Mouse (Mus musculus): ENCODE measurements around the gene Kctd17. TPM values are rescaled to one million over a fixed set of nuclear protein-coding genes. Genes with fewer than 3 reads are reported as not detected.

Kctd17 gene
- polyA plus RNA-seq, 1 experiment from 2014 or later = 152 TPM

DNA sequence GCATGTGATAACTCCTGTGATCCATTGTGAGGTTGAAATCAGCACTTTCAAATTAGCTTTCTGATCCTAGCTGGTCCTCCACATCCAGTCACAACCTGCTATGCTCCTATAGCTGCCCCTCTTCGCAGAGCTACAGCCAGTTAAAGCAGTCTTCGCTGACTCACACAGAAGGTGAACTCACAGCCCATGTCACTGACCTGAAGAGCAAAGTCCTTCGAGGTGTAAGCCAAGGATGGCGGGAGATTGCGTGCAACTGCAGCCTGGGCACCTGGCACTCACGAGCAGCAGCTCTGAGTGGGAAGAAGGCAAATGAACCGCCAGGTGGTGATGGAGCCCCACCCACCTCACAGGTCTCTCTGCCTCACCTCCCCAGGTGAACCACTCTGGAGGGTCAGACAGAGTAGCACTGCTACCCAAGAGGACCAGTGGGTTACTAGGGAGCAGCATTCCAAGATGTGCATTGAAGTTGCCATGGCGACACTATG lies 32.8 kb upstream of the Kctd17 start, which contains the start of gene Tex33:
Gene Tex33 (minus strand): TSS at position 435 of the 485 bp plus-strand sequence.
- Histone ChIP-seq H3K4me2 (ENCODE audit: low read length) (no peak within 1 kb of the TSS), H3K27me3 (ENCODE audit: control insufficient read depth, insufficient read depth, low read depth, low read length) (no peaks in the 10 kb centered on the region), H3K9me3 (replicated peaks; ENCODE audit: control insufficient read depth, low read length, poor library complexity, severe bottlenecking) (no peaks in the 10 kb centered on the region), H3K9ac (ENCODE audit: low read depth, low read length) (no peak within 1 kb of the TSS), H3K36me3 (ENCODE audit: control insufficient read depth, insufficient read depth, low read length) (no peaks in the 10 kb centered on the region), H3K27ac (ENCODE audit: low read length) (no peak within 1 kb of the TSS), H3K4me1 (ENCODE audit: control insufficient read depth, insufficient read depth, low read length) (no peaks in the 10 kb centered on the region), H3K4me3 (ENCODE audit: low read depth, low read length) (no peak within 1 kb of the TSS)
- no peak for ATAC-seq
- 88% methylated on average over 8 of the region's 8 CpGs for WGBS

DNA sequence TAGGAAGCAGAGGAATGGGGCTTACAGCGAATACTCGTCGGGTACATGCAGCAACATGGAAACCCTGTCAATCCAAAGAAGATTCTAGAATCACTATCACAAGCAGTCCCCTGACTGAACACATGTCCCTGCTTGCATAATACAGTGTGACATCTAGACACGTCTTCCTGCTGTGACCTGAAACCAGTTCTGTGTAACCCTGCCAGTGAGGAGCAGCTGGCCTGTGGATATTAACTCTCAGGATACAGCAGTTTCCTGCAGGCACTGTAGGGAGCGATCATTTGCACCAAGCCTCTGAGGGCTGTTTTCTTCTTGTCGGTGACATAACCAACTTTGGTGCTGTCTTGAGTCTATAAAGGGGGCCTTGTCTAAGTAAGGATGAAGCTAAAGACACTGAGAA lies 27.0 kb upstream of the Kctd17 start:
- Histone ChIP-seq H3K27me3 (ENCODE audit: control insufficient read depth, insufficient read depth, low read depth, low read length) (no peaks in the 10 kb centered on the region), H3K9ac (ENCODE audit: low read depth, low read length) (no peak overlapping the region), H3K9me3 (replicated peaks; ENCODE audit: control insufficient read depth, low read length, poor library complexity, severe bottlenecking) (no peaks in the 10 kb centered on the region), H3K27ac (ENCODE audit: low read length) (no peak overlapping the region), H3K4me1 (ENCODE audit: control insufficient read depth, insufficient read depth, low read length) (peaks cover 3% of the 10 kb centered on the region; the same call in 1 of the 2 replicates), H3K4me2 (ENCODE audit: low read length) (no peak overlapping the region), H3K4me3 (ENCODE audit: low read depth, low read length) (no peak overlapping the region), H3K36me3 (ENCODE audit: control insufficient read depth, insufficient read depth, low read length) (no peaks in the 10 kb centered on the region)
- no peak for ATAC-seq
- WGBS = 71% methylated on average over 6 of the region's 6 CpGs

DNA sequence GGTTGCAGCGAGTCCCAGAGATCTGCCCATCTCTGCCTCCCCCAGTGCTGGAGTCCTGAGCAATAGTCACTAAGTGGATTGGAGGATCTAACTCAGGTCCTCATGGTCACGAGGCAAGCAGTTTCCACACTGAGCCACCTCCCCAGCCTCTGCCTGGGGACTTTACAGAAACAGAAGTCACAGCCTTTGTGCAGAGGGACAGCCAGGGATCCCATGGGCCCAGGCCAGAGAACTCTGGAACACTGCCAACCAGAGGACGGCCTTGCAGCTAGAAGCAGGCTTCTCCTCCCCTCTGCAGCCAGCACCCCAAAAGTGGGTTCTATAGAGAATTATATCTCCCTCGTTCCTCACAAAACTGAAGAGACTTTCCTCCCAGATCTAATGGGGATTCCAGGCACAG lies 26.4 kb upstream of the Kctd17 start:
- no peak overlapping the region for H3K4me3 ChIP-seq (ENCODE audit: low read depth, low read length)
- ATAC-seq = no peak
- no peak overlapping the region for H3K4me2 ChIP-seq (ENCODE audit: low read length)
- 58% methylated on average over 4 of the region's 4 CpGs for WGBS
- H3K9me3 ChIP-seq (replicated peaks; ENCODE audit: control insufficient read depth, low read length, poor library complexity, severe bottlenecking) = no peaks in the 10 kb centered on the region
- H3K36me3 ChIP-seq (ENCODE audit: control insufficient read depth, insufficient read depth, low read length) = no peaks in the 10 kb centered on the region
- H3K4me1 ChIP-seq (ENCODE audit: control insufficient read depth, insufficient read depth, low read length) = peaks cover 4% of the 10 kb centered on the region
- no peak overlapping the region for H3K27ac ChIP-seq (ENCODE audit: low read length)
- no peak overlapping the region for H3K9ac ChIP-seq (ENCODE audit: low read depth, low read length)
- no peaks in the 10 kb centered on the region for H3K27me3 ChIP-seq (ENCODE audit: control insufficient read depth, insufficient read depth, low read depth, low read length)

DNA sequence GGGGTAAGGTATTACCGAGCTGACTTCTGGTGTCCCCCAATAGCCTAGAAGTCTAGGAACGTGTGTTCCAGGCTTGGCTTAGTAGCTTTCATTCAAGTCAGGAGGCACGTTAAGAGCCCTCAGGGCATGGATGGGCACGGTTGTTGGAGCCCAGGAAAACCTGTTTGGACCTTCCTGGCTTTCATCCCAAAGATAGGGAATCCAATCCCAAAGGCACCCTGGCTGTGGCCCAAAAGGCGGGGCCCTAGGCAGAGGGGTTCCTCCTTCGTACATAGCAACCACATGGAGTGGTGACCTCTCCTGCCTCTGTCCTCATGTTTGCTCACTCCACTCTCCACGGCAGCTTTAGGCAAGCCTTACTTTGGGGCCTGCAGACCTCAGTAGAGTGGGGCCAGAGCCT lies 25.9 kb upstream of the Kctd17 start:
- WGBS = 76% methylated on average over 7 of the region's 7 CpGs
- ATAC-seq = no peak
- no peaks in the 10 kb centered on the region for H3K36me3 ChIP-seq (ENCODE audit: control insufficient read depth, insufficient read depth, low read length)
- H3K9me3 ChIP-seq (replicated peaks; ENCODE audit: control insufficient read depth, low read length, poor library complexity, severe bottlenecking) = no peaks in the 10 kb centered on the region
- no peaks in the 10 kb centered on the region for H3K27me3 ChIP-seq (ENCODE audit: control insufficient read depth, insufficient read depth, low read depth, low read length)
- no peak overlapping the region for H3K9ac ChIP-seq (ENCODE audit: low read depth, low read length)
- no peak overlapping the region for H3K4me2 ChIP-seq (ENCODE audit: low read length)
- H3K27ac ChIP-seq (ENCODE audit: low read length) = no peak overlapping the region
- no peak overlapping the region for H3K4me3 ChIP-seq (ENCODE audit: low read depth, low read length)
- H3K4me1 ChIP-seq (ENCODE audit: control insufficient read depth, insufficient read depth, low read length) = peaks cover 9% of the 10 kb centered on the region

DNA sequence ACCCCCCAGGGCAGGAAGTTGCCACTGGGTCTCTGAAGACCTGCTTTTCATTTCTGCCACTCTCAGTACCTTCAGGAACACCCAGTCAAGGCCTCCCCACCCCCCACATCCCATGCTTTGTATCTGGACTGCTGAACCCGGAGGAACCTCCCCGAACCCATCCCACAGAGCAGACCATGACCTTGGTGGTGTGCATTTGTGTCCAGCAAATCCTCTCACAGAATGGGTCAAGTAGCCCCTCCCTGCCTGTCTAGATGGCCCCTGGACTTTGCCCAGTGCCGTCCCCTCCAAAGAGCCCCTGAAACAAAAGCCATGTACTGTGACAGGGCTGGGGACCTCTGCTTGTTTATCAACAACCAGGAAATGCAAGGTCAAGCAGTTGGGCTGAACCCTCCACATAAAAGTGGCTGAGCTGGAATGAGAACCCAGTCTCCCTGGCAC lies 25.0 kb upstream of the Kctd17 start:
- H3K9me3 ChIP-seq (replicated peaks; ENCODE audit: control insufficient read depth, low read length, poor library complexity, severe bottlenecking) = no peaks in the 10 kb centered on the region
- peaks cover 13% of the 10 kb centered on the region for H3K4me1 ChIP-seq (ENCODE audit: control insufficient read depth, insufficient read depth, low read length)
- ATAC-seq = no peak
- H3K27me3 ChIP-seq (ENCODE audit: control insufficient read depth, insufficient read depth, low read depth, low read length) = peaks cover 2% of the 10 kb centered on the region; the same call in 1 of the 2 replicates
- WGBS = 58% methylated on average over 3 of the region's 3 CpGs
- no peak overlapping the region for H3K4me3 ChIP-seq (ENCODE audit: low read depth, low read length)
- H3K36me3 ChIP-seq (ENCODE audit: control insufficient read depth, insufficient read depth, low read length) = no peaks in the 10 kb centered on the region
- no peak overlapping the region for H3K9ac ChIP-seq (ENCODE audit: low read depth, low read length)
- H3K4me2 ChIP-seq (ENCODE audit: low read length) = no peak overlapping the region
- H3K27ac ChIP-seq (ENCODE audit: low read length) = no peak overlapping the region; the same call in 1 of the 2 replicates

DNA sequence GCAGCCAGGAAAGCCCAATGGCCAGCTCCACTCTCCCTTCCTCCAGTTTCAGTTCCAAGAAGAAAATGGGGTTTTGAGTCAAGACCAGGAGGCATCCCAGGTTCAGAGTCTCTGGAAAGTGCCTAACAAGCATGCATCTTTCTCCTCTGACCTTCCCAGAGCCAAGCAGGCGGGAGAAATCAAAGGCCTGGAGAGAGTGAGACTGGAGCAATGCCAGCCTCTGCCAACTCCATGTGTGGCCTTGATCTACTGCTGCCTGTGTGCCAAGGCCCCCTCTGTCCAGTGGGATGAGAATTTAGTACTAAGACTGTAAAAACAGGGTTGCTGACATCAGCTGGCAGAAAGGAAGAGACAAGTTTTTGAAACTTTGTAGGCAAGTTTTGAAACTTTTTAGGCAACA lies 24.5 kb upstream of the Kctd17 start:
- Histone ChIP-seq H3K36me3 (ENCODE audit: control insufficient read depth, insufficient read depth, low read length) (no peaks in the 10 kb centered on the region), H3K4me2 (ENCODE audit: low read length) (no peak overlapping the region), H3K4me1 (ENCODE audit: control insufficient read depth, insufficient read depth, low read length) (peaks cover 13% of the 10 kb centered on the region), H3K4me3 (ENCODE audit: low read depth, low read length) (no peak overlapping the region), H3K27ac (ENCODE audit: low read length) (no peak overlapping the region; the same call in 1 of the 2 replicates), H3K27me3 (ENCODE audit: control insufficient read depth, insufficient read depth, low read depth, low read length) (peaks cover 8% of the 10 kb centered on the region), H3K9me3 (replicated peaks; ENCODE audit: control insufficient read depth, low read length, poor library complexity, severe bottlenecking) (no peaks in the 10 kb centered on the region), H3K9ac (ENCODE audit: low read depth, low read length) (no peak overlapping the region)
- WGBS = 53% methylated on average over 1 of the region's 1 CpGs
- ATAC-seq = no peak

DNA sequence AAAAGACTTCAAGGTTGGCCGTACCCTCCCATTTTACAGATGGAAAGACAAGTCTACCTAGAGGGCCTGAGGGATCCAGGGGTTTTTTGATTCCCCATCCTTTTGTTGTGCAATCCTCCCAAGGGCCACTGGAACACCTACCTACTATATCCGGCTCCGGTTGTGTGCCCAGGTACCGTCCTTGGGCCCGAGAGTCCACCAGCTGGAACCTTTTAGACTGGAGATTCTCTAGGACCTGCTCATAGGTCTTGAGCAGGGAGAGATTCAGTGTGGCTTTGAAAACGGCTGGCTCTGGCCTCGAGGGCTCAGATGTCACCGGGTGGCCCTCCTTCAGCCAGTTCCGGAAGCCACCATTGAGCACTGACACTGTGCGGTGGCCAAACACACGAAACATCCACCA lies 23.3 kb upstream of the Kctd17 start:
- Histone ChIP-seq H3K27me3 (ENCODE audit: control insufficient read depth, insufficient read depth, low read depth, low read length) (peaks cover 19% of the 10 kb centered on the region), H3K36me3 (ENCODE audit: control insufficient read depth, insufficient read depth, low read length) (no peaks in the 10 kb centered on the region), H3K9me3 (replicated peaks; ENCODE audit: control insufficient read depth, low read length, poor library complexity, severe bottlenecking) (no peaks in the 10 kb centered on the region), H3K4me1 (ENCODE audit: control insufficient read depth, insufficient read depth, low read length) (peaks cover 20% of the 10 kb centered on the region), H3K4me3 (ENCODE audit: low read depth, low read length) (peak overlapping the region; percentile 61), H3K9ac (ENCODE audit: low read depth, low read length) (peak overlapping the region; percentile 82), H3K4me2 (ENCODE audit: low read length) (peak overlapping the region; percentile 97), H3K27ac (ENCODE audit: low read length) (no peak overlapping the region)
- WGBS = 56% methylated on average over 11 of the region's 11 CpGs
- ATAC-seq = no peak

DNA sequence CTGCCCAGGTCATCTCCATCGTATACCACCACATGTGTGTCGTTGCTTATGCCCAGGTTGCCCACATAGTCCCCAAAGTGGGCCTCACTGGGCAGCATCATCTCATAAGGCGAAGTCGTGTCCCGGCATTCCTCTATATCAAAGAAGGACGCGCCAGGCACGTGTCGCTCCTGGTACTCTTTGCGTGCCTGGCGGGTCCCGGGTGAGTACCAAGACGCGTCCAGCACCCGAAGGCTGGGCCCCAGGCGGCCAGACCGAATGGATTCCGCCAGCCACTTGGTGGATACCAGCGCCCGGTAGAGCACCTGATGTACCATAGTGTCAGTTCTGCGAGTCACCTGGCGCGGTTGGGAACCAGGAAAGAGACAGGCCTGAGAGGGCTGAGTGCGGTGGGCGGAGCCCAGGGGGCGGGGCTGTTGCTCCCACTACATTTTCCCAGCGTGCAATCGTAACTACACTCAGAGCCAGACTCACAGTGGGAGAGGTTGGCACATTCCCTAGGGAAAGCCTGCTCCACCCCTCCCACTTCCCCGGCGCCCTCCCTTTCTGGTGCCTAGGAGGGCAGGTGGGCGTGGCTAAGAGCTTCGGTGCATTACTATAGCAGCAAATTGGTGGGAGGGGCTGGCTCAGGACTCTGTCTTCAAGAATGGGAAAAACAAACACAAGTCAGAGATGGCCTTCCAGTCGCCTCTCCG lies 22.7 kb upstream of the Kctd17 start, which contains the start of gene Tst:
Gene Tst (minus strand): TSS at position 391 of the 695 bp plus-strand sequence.
- ATAC-seq = peak; percentile 66
- WGBS = 3% methylated on average over 33 of the region's 34 CpGs
- peaks cover 21% of the 10 kb centered on the region for H3K4me1 ChIP-seq (ENCODE audit: control insufficient read depth, insufficient read depth, low read length)

DNA sequence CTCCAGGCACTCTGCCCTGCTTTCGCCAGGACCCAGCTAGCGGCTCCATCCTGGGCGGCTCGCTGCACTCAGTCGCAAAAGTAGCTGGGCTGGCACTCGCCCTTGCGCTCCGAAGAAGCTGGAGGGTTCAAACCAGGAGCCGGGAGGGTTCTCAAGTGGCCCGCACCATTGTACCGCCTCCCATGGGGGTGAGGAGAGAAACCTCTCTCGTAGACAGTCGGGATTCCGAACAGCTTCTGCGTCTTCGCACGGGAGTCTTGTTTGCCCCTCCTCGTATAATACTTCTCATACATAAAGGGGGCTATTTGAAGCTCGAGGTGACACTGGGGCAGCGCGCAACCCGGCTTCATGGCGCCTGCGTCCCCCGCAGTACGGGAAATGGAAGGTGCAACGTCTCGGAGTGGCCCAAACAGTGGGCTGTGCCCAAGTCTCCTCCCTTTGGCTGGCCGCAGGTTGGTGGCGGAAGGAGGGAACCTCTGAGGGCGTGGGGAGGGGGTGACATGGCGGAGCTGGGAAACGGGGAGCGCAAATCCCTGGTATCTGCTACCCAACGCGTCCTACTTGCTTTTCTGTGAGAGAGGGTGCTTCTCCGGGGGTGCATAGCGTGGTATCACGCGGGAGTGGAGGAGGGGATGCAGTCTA lies 21.9 kb upstream of the Kctd17 start, which contains the start of gene Mpst:
Gene Mpst (plus strand): TSS at position 124 of the 642 bp plus-strand sequence.
- H3K27me3 ChIP-seq (ENCODE audit: control insufficient read depth, insufficient read depth, low read depth, low read length) = peaks cover 31% of the 10 kb centered on the region
- peak within 1 kb of the TSS; percentile 61 for H3K4me3 ChIP-seq (ENCODE audit: low read depth, low read length)
- H3K9me3 ChIP-seq (replicated peaks; ENCODE audit: control insufficient read depth, low read length, poor library complexity, severe bottlenecking) = no peaks in the 10 kb centered on the region
- peak within 1 kb of the TSS; percentile 84 for H3K27ac ChIP-seq (ENCODE audit: low read length)
- peak within 1 kb of the TSS; percentile 82 for H3K9ac ChIP-seq (ENCODE audit: low read depth, low read length)
- ATAC-seq = peak; percentile 90
- H3K4me2 ChIP-seq (ENCODE audit: low read length) = peak within 1 kb of the TSS; percentile 97
- peaks cover 21% of the 10 kb centered on the region for H3K4me1 ChIP-seq (ENCODE audit: control insufficient read depth, insufficient read depth, low read length)
- under 1% methylated on average over 40 of the region's 40 CpGs for WGBS
- H3K36me3 ChIP-seq (ENCODE audit: control insufficient read depth, insufficient read depth, low read length) = no peaks in the 10 kb centered on the region

More for the DNA sequence above, 22.7 kb upstream of the Kctd17 start, which contains the start of gene Tst:
- Histone ChIP-seq H3K4me3 (ENCODE audit: low read depth, low read length) (peak within 1 kb of the TSS; percentile 61), H3K36me3 (ENCODE audit: control insufficient read depth, insufficient read depth, low read length) (no peaks in the 10 kb centered on the region), H3K27ac (ENCODE audit: low read length) (peak within 1 kb of the TSS; percentile 84), H3K9me3 (replicated peaks; ENCODE audit: control insufficient read depth, low read length, poor library complexity, severe bottlenecking) (no peaks in the 10 kb centered on the region), H3K27me3 (ENCODE audit: control insufficient read depth, insufficient read depth, low read depth, low read length) (peaks cover 24% of the 10 kb centered on the region), H3K9ac (ENCODE audit: low read depth, low read length) (peak within 1 kb of the TSS; percentile 82), H3K4me2 (ENCODE audit: low read length) (peak within 1 kb of the TSS; percentile 97)
